Mouse (Mus musculus) neural tube, embryonic 11.5 days (tissue): Measurements from ENCODE around the gene Ndufb10. TPM values are rescaled to one million over a fixed set of nuclear protein-coding genes. Genes with fewer than 3 reads are reported as not detected.
A peak's percentile ranks its signal among the peaks of the same experiment; 100 is the strongest.

Experiments
- ATAC-seq: fragments of 200-750 bp; cut with Nextera tagmentation; 2 replicates; pipeline ENCODE4 v1.8.0; 2017; ENCODE audit warnings: moderate number of reproducible peaks, mild to moderate bottlenecking, moderate TSS enrichment, moderate library complexity; ENCODE audit not compliant: insufficient read depth, low FRiP score, low TSS enrichment
- DNase-seq: peaks from one replicate; pipeline ENCODE4 v3.0.0-alpha.2; 2015; ENCODE audit warnings: low spot score
- H3K27ac ChIP-seq: fragments of 300-500 bp; sonication (generic); 2 replicates; pipeline ENCODE4 v1.5.1; 2014; ENCODE audit warnings: low read depth, mild to moderate bottlenecking, low read length
- H3K27me3 ChIP-seq: fragments of 300-500 bp; sonication (generic); 2 replicates; pipeline ENCODE4 v1.6.1; 2014; ENCODE audit warnings: mild to moderate bottlenecking, low read length, mixed read lengths; ENCODE audit not compliant: control insufficient read depth, insufficient read depth
- H3K36me3 ChIP-seq: fragments of 300-500 bp; sonication (generic); 2 replicates; pipeline ENCODE4 v1.6.1; 2014; ENCODE audit warnings: mild to moderate bottlenecking, low read length, moderate library complexity, mixed read lengths; ENCODE audit not compliant: control insufficient read depth, insufficient read depth
- H3K4me1 ChIP-seq: fragments of 300-500 bp; sonication (generic); 2 replicates; pipeline ENCODE4 v1.6.1; 2014; ENCODE audit warnings: low read length, mixed read lengths; ENCODE audit not compliant: control insufficient read depth, insufficient read depth
- H3K4me2 ChIP-seq: fragments of 300-500 bp; sonication (generic); 2 replicates; pipeline ENCODE4 v1.6.1; 2014; ENCODE audit warnings: low read depth, mild to moderate bottlenecking, moderate library complexity
- H3K4me3 ChIP-seq: fragments of 300-500 bp; sonication (generic); 2 replicates; pipeline ENCODE4 v1.5.1; 2014; ENCODE audit warnings: low read depth, low read length
- H3K9ac ChIP-seq: fragments of 300-500 bp; sonication (generic); 2 replicates; pipeline ENCODE4 v1.6.1; 2014; ENCODE audit warnings: mild to moderate bottlenecking, low read length
- H3K9me3 ChIP-seq: fragments of 300-500 bp; sonication (generic); 2 replicates; pipeline ENCODE4 v1.6.1; 2016; ENCODE audit warnings: low read length; ENCODE audit not compliant: control insufficient read depth
- WGBS: fragments of 180-500 bp; shearing (Covaris S2); extraction: QIAGEN DNeasy Blood & Tissue Kit; methylation state at CpG from one replicate; pipeline ENCODE4 v1.1.7; 2014; 5-methylcytosine and 5-hydroxymethylcytosine counted together
- polyA plus RNA-seq: library from polyadenylated mRNA; unstranded; fragments of >200 nt; fragmentation: Nextera tagmentation; extraction: Ambion mirVana; gene quantifications from 2 replicates; pipeline ENCODE4 v1.2.1, GENCODE M21; 2014

Ndufb10 gene
- polyA plus RNA-seq, 1 experiment from 2014 or later = 214 TPM

DNA sequence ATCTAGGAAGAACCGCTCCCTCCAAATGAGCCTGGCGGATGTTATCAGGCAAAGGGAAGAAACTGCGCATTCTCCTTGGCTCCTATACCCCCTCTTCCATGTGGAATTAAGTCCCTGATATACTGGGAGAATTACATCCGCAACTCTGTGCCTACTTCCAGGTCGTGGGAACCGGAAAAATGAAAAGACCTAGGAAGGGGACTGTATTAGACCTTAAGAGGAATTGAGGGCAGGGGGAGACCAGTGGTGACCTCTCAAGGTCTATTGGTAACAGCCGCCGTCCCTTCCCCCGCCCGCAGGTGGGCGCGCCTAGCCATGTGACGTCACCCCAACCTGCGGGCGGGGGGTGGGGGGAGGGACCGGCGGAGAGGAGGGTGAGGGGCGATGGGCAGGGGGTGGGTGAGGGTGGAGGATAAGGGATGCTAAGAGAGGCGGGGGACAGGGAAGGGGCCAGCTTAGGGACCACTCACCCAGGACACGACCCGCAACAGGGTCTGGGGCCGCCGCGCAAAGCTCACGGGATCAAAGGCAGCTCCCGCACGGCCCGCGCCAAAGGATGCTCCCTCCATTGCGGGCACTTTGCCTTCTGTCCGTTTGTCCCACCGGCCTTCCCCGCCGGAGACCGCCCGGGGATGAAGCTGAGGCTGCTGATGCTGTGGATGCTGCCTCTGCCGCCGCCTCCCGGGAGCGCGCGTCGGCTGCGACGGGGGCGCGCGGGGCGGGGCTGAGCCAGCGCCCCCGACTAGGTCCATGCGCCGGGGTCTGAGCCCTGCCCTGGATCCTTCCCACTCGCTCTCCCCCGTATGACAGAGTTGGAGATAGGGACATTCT, 34.8 kb downstream of the Ndufb10 start, which contains the start of gene Syngr3:
TSS of gene Syngr3 (minus strand) at position 705 of the 831 bp plus-strand sequence.
- no peak within 1 kb of the TSS for H3K27ac ChIP-seq
- ATAC-seq (0 out of 2 replicates have a peak, but pooled peaks have one; percentile 42), DNase-seq (peak; percentile 60)
- H3K4me2 ChIP-seq = peak within 1 kb of the TSS; percentile 65
- no peaks in the 10 kb centered on the region for H3K9me3 ChIP-seq
- peak within 1 kb of the TSS; percentile 57 for H3K9ac ChIP-seq
- no peaks in the 10 kb centered on the region; the same call in 1 of the 2 replicates for H3K36me3 ChIP-seq
- H3K4me1 ChIP-seq = peaks cover 8% of the 10 kb centered on the region; the same call in 1 of the 2 replicates
- peaks cover 32% of the 10 kb centered on the region for H3K27me3 ChIP-seq
- peak within 1 kb of the TSS; percentile 47 for H3K4me3 ChIP-seq
- WGBS = under 1% methylated on average over 44 of the region's 55 CpGs

DNA sequence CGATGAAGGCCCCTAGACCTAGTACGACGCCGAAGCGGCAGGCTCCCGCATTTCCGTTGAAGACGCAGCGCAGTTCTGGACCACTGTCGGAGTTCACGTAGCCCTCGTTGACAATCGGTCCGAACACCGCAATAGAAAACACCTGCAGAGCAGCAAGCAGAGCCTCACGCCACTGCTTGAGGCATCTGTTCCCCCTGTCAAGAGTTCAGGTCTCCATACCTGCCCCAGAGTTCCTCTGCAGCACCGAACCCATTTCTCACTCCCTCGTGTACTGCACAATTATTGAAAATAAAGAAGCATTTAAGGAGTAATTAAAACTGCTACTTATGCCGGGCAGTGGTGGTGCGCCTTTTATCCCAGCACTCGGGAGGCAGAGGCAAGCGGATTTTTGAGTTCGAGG, 36.7 kb downstream of the Ndufb10 start:
- peaks cover 8% of the 10 kb centered on the region; the same call in 1 of the 2 replicates for H3K4me1 ChIP-seq
- 21% methylated on average over 23 of the region's 23 CpGs for WGBS
- H3K9me3 ChIP-seq = no peaks in the 10 kb centered on the region
- H3K36me3 ChIP-seq = no peaks in the 10 kb centered on the region; the same call in 1 of the 2 replicates
- H3K4me2 ChIP-seq = peak overlapping the region; percentile 43
- no peak overlapping the region for H3K9ac ChIP-seq
- no peak for ATAC-seq
- DNase-seq = no peak
- peak overlapping the region; percentile 20 for H3K4me3 ChIP-seq
- no peak overlapping the region for H3K27ac ChIP-seq
- H3K27me3 ChIP-seq = peaks cover 32% of the 10 kb centered on the region

DNA sequence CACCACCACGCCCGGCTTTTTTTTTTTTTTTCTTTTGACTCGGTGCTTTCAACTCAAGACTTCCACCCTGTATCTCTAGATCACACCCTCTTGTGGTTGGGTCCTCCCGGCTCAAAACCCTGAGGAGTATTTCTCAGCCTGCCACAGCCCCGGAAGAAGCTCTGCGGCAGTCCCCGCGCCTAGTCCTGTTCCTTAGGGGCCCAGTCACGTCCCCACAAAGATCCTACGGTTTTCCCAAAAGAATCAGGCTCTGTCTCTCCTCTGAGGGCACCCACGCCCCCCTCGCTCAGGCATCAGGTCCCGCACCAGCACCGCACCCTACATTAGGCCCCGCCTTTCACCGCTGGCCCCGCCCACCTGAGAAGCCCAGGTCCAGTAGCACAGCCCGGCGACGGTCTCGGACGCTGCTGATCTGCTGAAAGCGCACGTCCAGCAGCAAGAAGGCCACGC, 37.1 kb downstream of the Ndufb10 start:
- Histone ChIP-seq H3K4me1 (peaks cover 8% of the 10 kb centered on the region; the same call in 1 of the 2 replicates), H3K4me2 (peak overlapping the region; percentile 43), H3K4me3 (peak overlapping the region; percentile 20), H3K9ac (no peak overlapping the region), H3K9me3 (no peaks in the 10 kb centered on the region), H3K27ac (no peak overlapping the region), H3K27me3 (peaks cover 32% of the 10 kb centered on the region), H3K36me3 (no peaks in the 10 kb centered on the region)
- 0 out of 2 replicates have a peak, but pooled peaks have one; percentile 41 for ATAC-seq
- DNase-seq = peak; percentile 43
- 1% methylated on average over 24 of the region's 25 CpGs for WGBS

DNA sequence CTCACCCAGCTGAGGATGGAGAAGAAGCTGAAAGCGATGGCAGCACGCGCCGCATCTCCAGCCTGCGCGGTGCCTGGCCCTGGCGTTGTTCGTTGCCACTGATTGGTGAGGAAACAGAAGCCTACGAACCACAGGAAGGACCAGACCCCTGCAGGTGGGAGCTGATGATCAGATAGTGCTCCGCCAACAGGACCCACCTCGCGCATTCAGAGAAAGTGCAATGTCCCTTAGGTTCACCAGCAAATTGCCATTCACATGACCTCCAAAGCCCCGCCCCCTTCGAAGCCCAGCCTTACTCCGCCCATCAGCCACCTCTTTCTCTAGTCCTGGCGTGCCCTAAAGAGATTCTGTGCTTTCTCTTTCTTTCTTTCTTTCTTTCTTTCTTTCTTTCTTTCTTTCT, 37.8 kb downstream of the Ndufb10 start:
- Histone ChIP-seq H3K27ac (no peak overlapping the region), H3K4me3 (no peak overlapping the region), H3K9ac (no peak overlapping the region), H3K4me2 (peak overlapping the region; percentile 19; the same call in 1 of the 2 replicates), H3K36me3 (peaks cover 1% of the 10 kb centered on the region; the same call in 1 of the 2 replicates), H3K27me3 (peaks cover 32% of the 10 kb centered on the region), H3K9me3 (no peaks in the 10 kb centered on the region), H3K4me1 (peaks cover 8% of the 10 kb centered on the region; the same call in 1 of the 2 replicates)
- DNase-seq = peak; percentile 45
- WGBS = 23% methylated on average over 16 of the region's 16 CpGs
- no peak for ATAC-seq

DNA sequence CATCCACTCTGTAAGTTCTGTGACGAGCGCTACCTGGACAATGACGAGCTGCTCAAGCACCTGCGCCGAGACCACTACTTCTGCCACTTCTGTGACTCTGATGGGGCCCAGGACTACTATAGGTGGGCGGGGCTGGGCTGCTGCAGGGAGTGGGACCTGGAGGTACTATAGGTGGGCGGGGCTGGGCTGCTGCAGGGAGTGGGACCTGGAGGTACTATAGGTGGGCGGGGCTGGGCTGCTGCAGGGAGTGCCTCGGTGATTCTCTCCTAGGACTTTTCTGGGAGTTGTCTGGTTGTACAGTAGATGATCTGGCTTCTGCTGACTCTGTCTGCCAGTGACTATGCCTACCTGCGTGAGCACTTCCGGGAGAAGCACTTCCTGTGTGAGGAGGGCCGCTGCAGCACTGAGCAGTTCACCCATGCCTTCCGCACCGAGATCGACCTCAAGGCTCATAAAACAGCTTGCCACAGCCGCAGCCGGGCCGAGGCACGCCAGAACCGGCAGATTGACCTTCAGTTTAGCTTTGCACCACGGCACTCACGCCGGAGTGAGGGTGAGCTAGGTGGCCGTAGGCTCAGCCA, 46.7 kb downstream of the Ndufb10 start:
- Histone ChIP-seq H3K9ac (no peak overlapping the region), H3K4me3 (no peak overlapping the region), H3K4me1 (no peaks in the 10 kb centered on the region), H3K9me3 (no peaks in the 10 kb centered on the region), H3K4me2 (no peak overlapping the region), H3K27me3 (no peaks in the 10 kb centered on the region), H3K27ac (no peak overlapping the region), H3K36me3 (peaks cover 30% of the 10 kb centered on the region)
- WGBS = 87% methylated on average over 24 of the region's 24 CpGs
- DNase-seq = no peak
- ATAC-seq = no peak

DNA sequence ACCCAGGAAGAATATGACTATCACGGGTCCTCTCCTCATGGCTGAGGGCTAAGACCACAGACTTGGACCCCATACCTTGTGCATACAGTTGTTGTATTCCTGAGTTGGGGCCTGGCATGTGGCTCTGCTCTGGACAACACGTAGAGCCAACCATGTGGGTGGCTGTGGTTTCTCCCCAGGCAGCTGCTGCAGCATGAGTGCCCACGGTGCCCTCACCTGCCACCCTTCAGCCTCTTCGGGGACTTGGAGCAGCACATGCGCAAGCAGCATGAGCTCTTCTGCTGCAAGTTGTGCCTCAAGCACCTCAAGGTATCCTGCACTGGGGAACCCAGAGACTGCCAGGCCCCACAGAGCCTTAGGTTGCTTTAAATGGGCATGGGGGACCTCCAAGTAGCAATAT, 47.4 kb downstream of the Ndufb10 start:
- peaks cover 30% of the 10 kb centered on the region for H3K36me3 ChIP-seq
- no peak overlapping the region for H3K4me3 ChIP-seq
- no peaks in the 10 kb centered on the region for H3K9me3 ChIP-seq
- H3K4me1 ChIP-seq = 0 out of 2 replicates have a peak, but pooled peaks cover 3% of the 10 kb centered on the region
- no peaks in the 10 kb centered on the region for H3K27me3 ChIP-seq
- no peak overlapping the region for H3K9ac ChIP-seq
- H3K27ac ChIP-seq = no peak overlapping the region
- no peak overlapping the region for H3K4me2 ChIP-seq
- no peak for ATAC-seq
- DNase-seq = no peak
- WGBS = 97% methylated on average over 5 of the region's 5 CpGs

DNA sequence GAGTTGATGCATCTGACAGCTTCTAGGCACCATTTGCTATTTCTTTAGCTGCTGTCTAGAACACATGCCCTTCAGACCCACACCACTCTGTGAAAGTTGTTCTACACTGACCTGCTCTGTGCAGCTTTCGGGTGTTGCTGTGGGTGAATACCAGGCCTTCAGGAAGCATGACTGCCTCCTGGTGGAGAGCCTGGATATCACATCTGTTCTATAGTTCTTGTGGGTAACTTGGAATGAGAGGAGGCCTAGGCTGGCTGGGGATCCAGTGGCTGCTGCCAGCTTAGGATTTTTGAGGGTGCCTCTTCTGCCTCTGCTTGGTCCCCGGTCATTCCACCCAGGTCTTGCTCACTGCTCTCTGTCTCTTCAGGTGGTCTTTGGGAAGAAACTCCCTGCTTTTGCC, 48.1 kb downstream of the Ndufb10 start:
- 73% methylated on average over 2 of the region's 2 CpGs for WGBS
- Histone ChIP-seq H3K9ac (no peak overlapping the region), H3K4me2 (no peak overlapping the region), H3K27me3 (no peaks in the 10 kb centered on the region), H3K4me3 (no peak overlapping the region), H3K9me3 (no peaks in the 10 kb centered on the region), H3K36me3 (peaks cover 27% of the 10 kb centered on the region), H3K27ac (no peak overlapping the region), H3K4me1 (peaks cover 9% of the 10 kb centered on the region; the same call in 1 of the 2 replicates)
- peak; percentile 50 for DNase-seq
- ATAC-seq = no peak

DNA sequence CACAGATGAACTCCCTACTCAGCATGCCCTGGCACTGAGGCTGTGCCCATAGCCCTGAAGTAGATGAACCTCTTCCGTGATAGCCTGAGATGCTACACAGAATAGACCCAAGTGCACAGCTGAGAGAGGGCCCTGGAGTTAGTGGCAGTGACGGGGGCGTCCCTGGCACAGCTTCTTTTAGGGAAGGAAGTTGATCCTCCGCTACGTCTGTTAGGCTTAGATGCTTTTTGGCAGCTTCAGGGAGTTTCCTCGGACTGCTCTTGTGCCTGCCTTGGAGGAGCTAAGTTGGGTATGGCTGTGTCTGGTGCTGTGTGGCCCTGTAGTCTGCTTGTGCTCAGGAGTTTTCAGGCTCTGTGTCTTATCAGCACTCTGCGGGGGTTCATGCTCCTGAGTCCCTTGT, 50.0 kb downstream of the Ndufb10 start:
- DNase-seq (no peak), ATAC-seq (no peak)
- Histone ChIP-seq H3K4me2 (no peak overlapping the region), H3K4me1 (peaks cover 19% of the 10 kb centered on the region), H3K27ac (no peak overlapping the region), H3K9me3 (no peaks in the 10 kb centered on the region), H3K4me3 (no peak overlapping the region), H3K27me3 (no peaks in the 10 kb centered on the region), H3K36me3 (peaks cover 15% of the 10 kb centered on the region), H3K9ac (0 out of 2 replicates have a peak overlapping the region, but pooled peaks have one; percentile 6)
- WGBS = 89% methylated on average over 7 of the region's 7 CpGs
